Mouse (Mus musculus): ENCODE measurements around the gene Gm20388. TPM values are rescaled to one million over a fixed set of nuclear protein-coding genes. Genes with fewer than 3 reads are reported as not detected.

Gm20388 gene
- total RNA-seq, 2 experiments from 2014 or later: 1.3 to 8.5 TPM

- DNase-seq (ENCODE audit: low spot score in 2 of 2): no peak
These were observed 640.5 kb downstream of the Gm20388 start for GRCm38 (mm10) chr8:120550937-120551676.

- no peak for DNase-seq (ENCODE audit: low spot score in 2 of 2)
These were observed 641.0 kb downstream of the Gm20388 start for GRCm38 (mm10) chr8:120551677-120551980.

GRCm38 (mm10) chr8:120552509-120552908 is 641.9 kb downstream of the Gm20388 start:
- DNase-seq (ENCODE audit: low spot score in 2 of 2): no peak

- DNase-seq (ENCODE audit: low spot score in 2 of 2): no peak
These were observed 642.9 kb downstream of the Gm20388 start for GRCm38 (mm10) chr8:120553441-120554123.

- DNase-seq (ENCODE audit: low spot score in 2 of 2): no peak
These were observed 643.9 kb downstream of the Gm20388 start for GRCm38 (mm10) chr8:120554466-120555039.

GRCm38 (mm10) chr8:120556198-120556892 is 645.7 kb downstream of the Gm20388 start:
- no peak for DNase-seq (ENCODE audit: low spot score in 2 of 2)

- no peak for DNase-seq (ENCODE audit: low spot score in 2 of 2)
These were observed 646.7 kb downstream of the Gm20388 start for GRCm38 (mm10) chr8:120557170-120557965.

GRCm38 (mm10) chr8:120558162-120558561 is 647.5 kb downstream of the Gm20388 start:
- no peak for DNase-seq (ENCODE audit: low spot score in 2 of 2)

GRCm38 (mm10) chr8:120559654-120560053 is 649.0 kb downstream of the Gm20388 start:
- no peak for DNase-seq (ENCODE audit: low spot score in 2 of 2)

- DNase-seq (ENCODE audit: low spot score in 2 of 2): no peak
These were observed 649.9 kb downstream of the Gm20388 start for GRCm38 (mm10) chr8:120560535-120560934.

- no peak for DNase-seq (ENCODE audit: low spot score in 2 of 2)
These were observed 651.1 kb downstream of the Gm20388 start for GRCm38 (mm10) chr8:120561539-120562435.

GRCm38 (mm10) chr8:120562680-120563347 is 652.2 kb downstream of the Gm20388 start:
- no peak for DNase-seq (ENCODE audit: low spot score in 2 of 2)

- no peak for DNase-seq (ENCODE audit: low spot score in 2 of 2)
These were observed 652.7 kb downstream of the Gm20388 start for GRCm38 (mm10) chr8:120563348-120563724.

GRCm38 (mm10) chr8:120563851-120564837 is 653.5 kb downstream of the Gm20388 start:
- DNase-seq (ENCODE audit: low spot score in 2 of 2): peak; percentile 76 to 83

GRCm38 (mm10) chr8:120565151-120565711 is 654.6 kb downstream of the Gm20388 start:
- DNase-seq (ENCODE audit: low spot score in 2 of 2): no peak

GRCm38 (mm10) chr8:120566681-120567080 is 656.0 kb downstream of the Gm20388 start:
- no peak for DNase-seq (ENCODE audit: low spot score in 2 of 2)

GRCm38 (mm10) chr8:120567731-120568130 is 657.1 kb downstream of the Gm20388 start:
- no peak for DNase-seq (ENCODE audit: low spot score in 2 of 2)

Measured in adrenal gland, adult 18-20 months (tissue).